In genomic region chr19:44745741-44746140, GRCm38 (mm10) we compare ENCODE assay signal across 22 mouse cellular contexts. TPM values are rescaled to one million over a fixed set of nuclear protein-coding genes. Genes with fewer than 3 reads are reported as not detected.
DNase-seq lines count a peak whose midpoint lies in the region; ATAC-seq lines count a peak whose summit lies in the region.
"Had no signal": no experiment of that assay in that cellular context is flagged by ENCODE, and none has a peak within 500 bp of the region (broad histone marks: within the 10 kb centered on the region; RNA-seq: fewer than 3 reads in every experiment).

No protein-coding gene starts in this region.

- H3K27me3 ChIP-seq in hindbrain, embryonic 11.5 days (ENCODE audit: control insufficient read depth, insufficient read depth, low read length), result peaks cover 94% of the 10 kb centered on the region
- peaks cover 69% of the 10 kb centered on the region for H3K27me3 ChIP-seq in hindbrain, embryonic 16.5 days (replicated peaks; ENCODE audit: control insufficient read depth, insufficient read depth, low read length)
- H3K27me3 ChIP-seq in kidney, embryonic 16.5 days (ENCODE audit: insufficient read depth, low read length), result peaks cover 76% of the 10 kb centered on the region

- H3K27ac ChIP-seq in hindbrain, embryonic 11.5 days (ENCODE audit: low read depth, low read length), result no peak overlapping the region
- no peak overlapping the region for H3K27ac ChIP-seq in hindbrain, embryonic 16.5 days (ENCODE audit: low read depth, low read length)
- H3K27ac ChIP-seq in kidney, embryonic 16.5 days (ENCODE audit: low read length), result peak overlapping the region; percentile 97
- H3K27ac ChIP-seq: forebrain, embryonic 13.5 days; left cerebral cortex, adult 2 months; liver, embryonic 15.5 days; lung, embryonic 15.5 days; stomach, embryonic 15.5 days had no signal

- no peak overlapping the region for H3K9ac ChIP-seq in hindbrain, embryonic 11.5 days (ENCODE audit: low read depth, low read length)
- H3K9ac ChIP-seq in hindbrain, embryonic 16.5 days (ENCODE audit: low read depth, low read length), result no peak overlapping the region
- H3K9ac ChIP-seq in kidney, embryonic 16.5 days (replicated peaks; ENCODE audit: low read length), result peak overlapping the region; percentile 80
- H3K9ac ChIP-seq: forebrain, embryonic 13.5 days; liver, embryonic 15.5 days; lung, embryonic 15.5 days; stomach, embryonic 15.5 days had no signal

- peak; percentile 22 for DNase-seq in hindbrain, embryonic 11.5 days (ENCODE audit: low spot score)
- no peak for DNase-seq in kidney, postnatal 10 days
- peak; percentile 2 for DNase-seq in retina, embryonic 14.5 days (ENCODE audit: low spot score)
- no peak for DNase-seq in retina, postnatal 1 day
- DNase-seq in T-cell, adult 2 months (ENCODE audit: low spot score), result no peak
- DNase-seq: adrenal gland, postnatal 36 days; cerebellum, adult 9-11 months; layer of hippocampus, adult 9-11 months; liver; lung, postnatal 36 days; right cerebral cortex, adult 18-20 months; thymus, postnatal 25 days had no signal

- H3K36me3 ChIP-seq in hindbrain, embryonic 11.5 days (ENCODE audit: control insufficient read depth, insufficient read depth, low read length), result no peaks in the 10 kb centered on the region
- no peaks in the 10 kb centered on the region for H3K36me3 ChIP-seq in hindbrain, embryonic 16.5 days (ENCODE audit: control insufficient read depth, insufficient read depth, low read length)
- H3K36me3 ChIP-seq in kidney, embryonic 16.5 days (ENCODE audit: insufficient read depth, low read length), result no peaks in the 10 kb centered on the region
- H3K36me3 ChIP-seq: liver, embryonic 15.5 days; lung, embryonic 15.5 days; stomach, embryonic 15.5 days had no signal

- H3K4me1 ChIP-seq in hindbrain, embryonic 11.5 days (replicated peaks; ENCODE audit: control insufficient read depth, insufficient read depth, low read length), result peaks cover 6% of the 10 kb centered on the region
- H3K4me1 ChIP-seq in hindbrain, embryonic 16.5 days (ENCODE audit: control insufficient read depth, insufficient read depth, low read depth, low read length), result peaks cover 7% of the 10 kb centered on the region; the same call in 1 of the 2 replicates
- peaks cover 42% of the 10 kb centered on the region for H3K4me1 ChIP-seq in kidney, embryonic 16.5 days (ENCODE audit: insufficient read depth, low read length)
- H3K4me1 ChIP-seq: liver, embryonic 15.5 days had no signal

- WGBS in hindbrain, embryonic 11.5 days, result 9% methylated on average over 6 of the region's 6 CpGs
- WGBS in hindbrain, embryonic 16.5 days, result 13% methylated on average over 5 of the region's 6 CpGs
- 3% methylated on average over 6 of the region's 6 CpGs for WGBS in kidney, embryonic 16.5 days

- no peak for ATAC-seq in hindbrain, embryonic 11.5 days (ENCODE audit: low FRiP score)
- ATAC-seq in hindbrain, embryonic 16.5 days, result no peak
- no peak for ATAC-seq in kidney, embryonic 16.5 days (ENCODE audit: low FRiP score, low TSS enrichment)
- ATAC-seq: forebrain, embryonic 13.5 days; inflammation-experienced regulatory T-cells, adult 6 months had no signal

- H3K4me3 ChIP-seq in hindbrain, embryonic 11.5 days (ENCODE audit: low read depth, low read length), result no peak overlapping the region
- H3K4me3 ChIP-seq in hindbrain, embryonic 16.5 days (ENCODE audit: low read length), result no peak overlapping the region
- peak overlapping the region; percentile 68 for H3K4me3 ChIP-seq in kidney, embryonic 16.5 days (ENCODE audit: low read length)
- H3K4me3 ChIP-seq: left cerebral cortex, adult 2 months; liver, embryonic 15.5 days; megakaryocyte, embryonic 14.5 days had no signal

- no peaks in the 10 kb centered on the region for H3K9me3 ChIP-seq in hindbrain, embryonic 11.5 days (ENCODE audit: control insufficient read depth, low read length)
- no peaks in the 10 kb centered on the region for H3K9me3 ChIP-seq in hindbrain, embryonic 16.5 days (ENCODE audit: control insufficient read depth, low read length)
- no peaks in the 10 kb centered on the region for H3K9me3 ChIP-seq in kidney, embryonic 16.5 days (ENCODE audit: low read length)
- H3K9me3 ChIP-seq: forebrain, embryonic 13.5 days; liver, embryonic 15.5 days; lung, embryonic 15.5 days; megakaryocyte, embryonic 14.5 days; stomach, embryonic 15.5 days had no signal

- no peak overlapping the region for H3K4me2 ChIP-seq in hindbrain, embryonic 11.5 days (replicated peaks; ENCODE audit: low read depth, low read length)
- no peak overlapping the region for H3K4me2 ChIP-seq in hindbrain, embryonic 16.5 days (ENCODE audit: low read length)
- peak overlapping the region; percentile 70 for H3K4me2 ChIP-seq in kidney, embryonic 16.5 days (replicated peaks; ENCODE audit: low read depth, low read length)
- H3K4me2 ChIP-seq: liver, embryonic 15.5 days had no signal

RNA-seq across cellular contexts. Expression of gene Pax2, which starts 10.1 kb away (rescaled TPM):
- polyA plus RNA-seq in hindbrain, embryonic 11.5 days (2014; fragmentation: Nextera tagmentation; extraction: Ambion mirVana), result 9.3 and 11.1 TPM in 2 replicates
- 11.9 and 12.1 TPM in 2 replicates for polyA plus RNA-seq in hindbrain, embryonic 16.5 days (2015; fragmentation: Nextera tagmentation; extraction: Ambion mirVana)
- polyA plus RNA-seq in kidney, embryonic 16.5 days (2015; fragmentation: Nextera tagmentation; extraction: Ambion mirVana), result 23.8 and 33.2 TPM in 2 replicates
- polyA plus RNA-seq: heart, embryonic 14.5 days; inflammation-experienced regulatory T-cells, adult 6 months; liver, embryonic 15.5 days; stomach, embryonic 15.5 days had no signal

Comparison
In these comparisons a context has a peak if more than half of its experiments do, and no peak if none do; other contexts are left out.
1. DNase-seq: peak in hindbrain, embryonic 11.5 days (single experiment) and retina, embryonic 14.5 days (single experiment); none in kidney, postnatal 10 days (single experiment), retina, postnatal 1 day (single experiment) and T-cell, adult 2 months (single experiment).